Mouse (Mus musculus) ES-E14 (cell line): ENCODE data around the gene Gm28051. TPM values are rescaled to one million over a fixed set of nuclear protein-coding genes. Genes with fewer than 3 reads are reported as not detected.

ENCODE experiments used
- DNase-seq: peaks from one replicate; pipeline ENCODE4 v3.0.0-alpha.2; 2013; ENCODE audit warnings: low read depth, low spot score
- H3K27ac ChIP-seq: 2 replicates; pipeline ENCODE4 v1.5.1; 2012; ENCODE audit warnings: low read depth, mild to moderate bottlenecking, low read length, moderate library complexity, mixed read lengths; ENCODE audit not compliant: poor library complexity, insufficient read depth, severe bottlenecking
- H3K36me3 ChIP-seq: 2 replicates; pipeline ENCODE4 v1.6.1; 2012; ENCODE audit warnings: mild to moderate bottlenecking, low read length, moderate library complexity, mixed read lengths; ENCODE audit not compliant: control insufficient read depth, poor library complexity, insufficient read depth, severe bottlenecking
- H3K4me1 ChIP-seq, 2 experiments: fragments of 150-350 bp in 1 of 2; sonication (generic) in 1 of 2; 2 replicates each; pipeline ENCODE4 v1.6.1; 2012; ENCODE audit warnings: low read length in 2 of 2, mild to moderate bottlenecking in 1 of 2, mixed read lengths in 1 of 2; ENCODE audit not compliant: control insufficient read depth in 2 of 2, insufficient read depth in 2 of 2, poor library complexity in 1 of 2
- H3K4me3 ChIP-seq, 2 experiments: fragments of 150-350 bp in 1 of 2; sonication (generic) in 1 of 2; 2 replicates each; pipeline ENCODE4 v1.5.1; 2012; ENCODE audit warnings: low read length in 2 of 2, low read depth in 1 of 2, mild to moderate bottlenecking in 1 of 2, mixed read lengths in 1 of 2; ENCODE audit not compliant: insufficient read depth in 1 of 2, poor library complexity in 1 of 2, severe bottlenecking in 1 of 2
- H3K9ac ChIP-seq: 2 replicates; pipeline ENCODE4 v1.6.1; 2012; ENCODE audit warnings: low read depth, mild to moderate bottlenecking, low read length, mixed read lengths; ENCODE audit not compliant: poor library complexity, insufficient read depth, severe bottlenecking
- H3K9me3 ChIP-seq: fragments of 150-350 bp; sonication (generic); 2 replicates; pipeline ENCODE4 v1.6.1; 2012; ENCODE audit warnings: low read depth, mild to moderate bottlenecking, low read length; ENCODE audit not compliant: control insufficient read depth, insufficient read depth
- CHD2 ChIP-seq: IDR thresholded peaks from 2 replicates; pipeline ENCODE4 v1.6.1; 2014; ENCODE audit warnings: mild to moderate bottlenecking, low read depth, low read length, inconsistent platforms
- HCFC1 ChIP-seq: IDR thresholded peaks from 2 replicates; pipeline ENCODE4 v1.6.1; 2012; ENCODE audit warnings: low read length, inconsistent platforms, borderline replicate concordance; ENCODE audit not compliant: insufficient read depth
- MAFK ChIP-seq: IDR thresholded peaks from 2 replicates; pipeline ENCODE4 v1.6.1; 2014; ENCODE audit warnings: mild to moderate bottlenecking, low read depth, low read length, inconsistent platforms; ENCODE audit not compliant: insufficient read depth
- ZC3H11A ChIP-seq: IDR thresholded peaks from 2 replicates; pipeline ENCODE4 v1.6.1; 2012; ENCODE audit warnings: low read depth, mild to moderate bottlenecking, inconsistent platforms, low read length, borderline replicate concordance
- ZNF384 ChIP-seq: IDR thresholded peaks from 2 replicates; pipeline ENCODE4 v1.6.1; 2012; ENCODE audit warnings: low read depth, low read length, inconsistent platforms
- in situ Hi-C, 2 experiments: fragments of 600-800 bp; cut with MboI; formaldehyde crosslinking; loops; one replicate each; pipeline ENCODE4 v1.15.1; 2025; ENCODE audit warnings: low sequenced_read_pairs in 2 of 2, inconsistent platforms in 1 of 2; ENCODE audit not compliant: unreplicated experiment in 2 of 2
- total RNA-seq: library from RNA; depleted of rRNA; stranded (reverse); fragments of 300-350 nt; gene quantifications from 2 replicates; pipeline ENCODE4 v1.2.3, GENCODE M21; 2012

Gene Gm28051
- total RNA-seq, 1 experiment = not detected

GRCm38 (mm10) chr12:102683438-102683837, 74.1 kb downstream of the Gm28051 start:
- no peak overlapping the region for H3K4me3 ChIP-seq
- DNase-seq = no peak
- TF ChIP-seq ZNF384 (no peak), MAFK (no peak), ZC3H11A (no peak), CHD2 (no peak), HCFC1 (no peak)
- no peaks in the 10 kb centered on the region for H3K9me3 ChIP-seq
- H3K9ac ChIP-seq = no peak overlapping the region
- in situ Hi-C loops = no loop called here
- H3K4me1 ChIP-seq = peaks cover 10 to 30% of the 10 kb centered on the region in 2 experiments
- no peak overlapping the region for H3K27ac ChIP-seq
- peaks cover 14% of the 10 kb centered on the region; the same call in 1 of the 2 replicates for H3K36me3 ChIP-seq

- no peak overlapping the region for H3K4me3 ChIP-seq
- TF ChIP-seq MAFK (no peak), HCFC1 (no peak), CHD2 (no peak), ZC3H11A (no peak), ZNF384 (no peak)
- in situ Hi-C loops = no loop called here
- H3K36me3 ChIP-seq = peaks cover 14% of the 10 kb centered on the region; the same call in 1 of the 2 replicates
- H3K27ac ChIP-seq = no peak overlapping the region
- DNase-seq = no peak
- peaks cover 10 to 29% of the 10 kb centered on the region in 2 experiments for H3K4me1 ChIP-seq
- H3K9me3 ChIP-seq = no peaks in the 10 kb centered on the region
- H3K9ac ChIP-seq = no peak overlapping the region
Measured at GRCm38 (mm10) chr12:102682722-102683299, 74.8 kb downstream of the Gm28051 start.

DNA sequence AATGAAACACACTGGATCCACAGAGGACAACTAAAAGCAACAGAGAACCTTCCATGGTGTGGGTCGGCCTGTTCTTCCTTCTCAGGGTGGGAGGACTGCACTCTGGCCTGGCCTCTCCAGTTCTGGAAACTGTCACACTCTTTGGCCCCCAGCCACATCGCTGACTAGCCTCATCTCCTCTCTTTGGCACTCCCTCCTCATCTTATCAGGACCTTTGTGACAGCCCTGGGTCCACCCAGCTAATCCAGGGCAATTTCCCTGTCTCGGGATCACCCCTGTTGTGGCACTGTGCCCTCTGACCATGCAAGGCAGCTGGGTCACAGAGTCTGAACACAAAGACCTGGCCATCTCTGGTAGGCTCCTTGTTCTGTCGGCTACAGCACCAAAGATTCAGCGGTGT, 75.5 kb downstream of the Gm28051 start:
- no peak overlapping the region for H3K27ac ChIP-seq
- TF ChIP-seq HCFC1 (no peak), MAFK (no peak), ZC3H11A (no peak), CHD2 (no peak), ZNF384 (no peak)
- no peak overlapping the region for H3K4me3 ChIP-seq
- H3K36me3 ChIP-seq = peaks cover 14% of the 10 kb centered on the region; the same call in 1 of the 2 replicates
- peaks cover 6 to 32% of the 10 kb centered on the region in 2 experiments for H3K4me1 ChIP-seq
- H3K9ac ChIP-seq = no peak overlapping the region
- H3K9me3 ChIP-seq = no peaks in the 10 kb centered on the region
- DNase-seq = no peak
- in situ Hi-C loops = no loop called here

- H3K4me3 ChIP-seq = no peak overlapping the region
- H3K9ac ChIP-seq = no peak overlapping the region
- H3K36me3 ChIP-seq = peaks cover 14% of the 10 kb centered on the region; the same call in 1 of the 2 replicates
- H3K27ac ChIP-seq = no peak overlapping the region
- in situ Hi-C loops = no loop called here
- peak; percentile 69 for DNase-seq
- H3K9me3 ChIP-seq = no peaks in the 10 kb centered on the region
- no peak for TF ChIP-seq CHD2
- no peak for TF ChIP-seq ZNF384
- TF ChIP-seq MAFK = no peak
- no peak for TF ChIP-seq ZC3H11A
- peaks cover 6 to 28% of the 10 kb centered on the region in 2 experiments for H3K4me1 ChIP-seq
Measured at GRCm38 (mm10) chr12:102681590-102681989, 76.0 kb downstream of the Gm28051 start.

- Histone ChIP-seq H3K9me3 (no peaks in the 10 kb centered on the region), H3K9ac (no peak overlapping the region), H3K36me3 (peaks cover 18% of the 10 kb centered on the region; the same call in 1 of the 2 replicates), H3K4me3 (no peak overlapping the region), H3K4me1 (peaks cover 6 to 20% of the 10 kb centered on the region in 2 experiments), H3K27ac (no peak overlapping the region)
- no peak for DNase-seq
- in situ Hi-C loops = no loop called here
- TF ChIP-seq CHD2 (no peak), MAFK (no peak), ZC3H11A (no peak), HCFC1 (no peak), ZNF384 (no peak)
Measured at GRCm38 (mm10) chr12:102678820-102679219, 78.7 kb downstream of the Gm28051 start.
